Mouse (Mus musculus): Measurements from ENCODE around the gene Hao2.

Gene Hao2

DNA sequence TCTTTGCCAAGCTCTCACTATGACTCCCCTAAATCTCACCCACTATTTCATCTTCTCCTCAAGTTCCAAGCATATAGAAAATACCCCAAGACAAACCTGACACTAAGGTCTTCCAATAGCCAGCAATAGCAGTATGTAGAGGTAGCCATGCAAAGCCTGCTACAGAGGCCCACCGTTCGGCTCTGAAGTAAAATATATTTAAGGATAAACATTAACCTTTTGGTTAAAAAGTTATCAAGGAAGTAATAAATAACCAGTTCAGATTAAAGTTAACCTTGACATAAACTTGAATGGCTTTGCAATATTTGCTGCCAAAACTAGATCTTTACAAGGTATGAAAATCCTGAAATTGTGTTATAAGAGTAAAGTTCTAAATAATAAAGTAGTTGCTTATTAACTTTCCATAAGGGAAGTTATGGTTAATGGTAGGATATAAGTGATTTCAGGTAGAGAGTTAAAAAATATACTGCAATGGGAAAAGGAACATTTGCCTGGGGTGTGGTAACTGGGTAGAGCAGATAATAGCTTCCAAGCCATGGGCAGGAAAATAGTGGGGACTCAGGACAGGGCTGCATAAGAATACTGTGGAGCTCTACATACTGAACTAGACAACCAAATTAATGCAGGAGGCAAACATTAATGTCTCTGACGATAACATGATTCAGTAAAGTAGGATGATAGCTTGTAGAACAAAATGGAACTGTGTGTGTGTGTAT is at the start of gene Hao2:
Gene Hao2, minus strand, starts transcription at position 183 of the 716 bp plus-strand sequence.
- no peaks in the 10 kb centered on the region for H3K27me3 ChIP-seq (ENCODE audit: insufficient read depth, low read length)
- no peaks in the 10 kb centered on the region for H3K4me1 ChIP-seq (replicated peaks; ENCODE audit: low read depth, low read length)
- H3K36me3 ChIP-seq (ENCODE audit: insufficient read depth, low read length), result no peaks in the 10 kb centered on the region
- TF ChIP-seq CTCF (conservative IDR thresholded peaks at IDR 0.05; ENCODE audit: low read length), result no peak
- TF ChIP-seq POU5F1 (IDR thresholded peaks at IDR 0.05; ENCODE audit: borderline replicate concordance, low read length), result no peak
- no peak for TF ChIP-seq NANOG (IDR thresholded peaks at IDR 0.05; ENCODE audit: borderline replicate concordance, low read length)
- no peak within 1 kb of the TSS for H3K4me3 ChIP-seq (replicated peaks; ENCODE audit: low read length)
- no peaks in the 10 kb centered on the region for H3K9me3 ChIP-seq (ENCODE audit: low read length)

GRCm38 (mm10) chr3:98941601-98942000 is 48.6 kb upstream of the Hao2 start:
- H3K27me3 ChIP-seq (ENCODE audit: insufficient read depth, low read length), result 0 out of 2 replicates have a peak, but pooled peaks cover 2% of the 10 kb centered on the region
- H3K9me3 ChIP-seq (ENCODE audit: low read length), result no peaks in the 10 kb centered on the region

GRCm38 (mm10) chr3:98941066-98941551 is 48.1 kb upstream of the Hao2 start:
- H3K4me3 ChIP-seq (replicated peaks; ENCODE audit: low read length), result no peak overlapping the region
- TF ChIP-seq POU5F1 (IDR thresholded peaks at IDR 0.05; ENCODE audit: borderline replicate concordance, low read length) (no peak), CTCF (conservative IDR thresholded peaks at IDR 0.05; ENCODE audit: low read length) (no peak), NANOG (IDR thresholded peaks at IDR 0.05; ENCODE audit: borderline replicate concordance, low read length) (no peak)
- 0 out of 2 replicates have a peak, but pooled peaks cover 2% of the 10 kb centered on the region for H3K27me3 ChIP-seq (ENCODE audit: insufficient read depth, low read length)
- no peaks in the 10 kb centered on the region for H3K36me3 ChIP-seq (ENCODE audit: insufficient read depth, low read length)
- H3K9me3 ChIP-seq (ENCODE audit: low read length), result no peaks in the 10 kb centered on the region
- no peaks in the 10 kb centered on the region for H3K4me1 ChIP-seq (replicated peaks; ENCODE audit: low read depth, low read length)

More at GRCm38 (mm10) chr3:98941601-98942000, 48.6 kb upstream of the Hao2 start:
- H3K4me1 ChIP-seq (replicated peaks; ENCODE audit: low read depth, low read length), result no peaks in the 10 kb centered on the region
- TF ChIP-seq NANOG (IDR thresholded peaks at IDR 0.05; ENCODE audit: borderline replicate concordance, low read length) (no peak), POU5F1 (IDR thresholded peaks at IDR 0.05; ENCODE audit: borderline replicate concordance, low read length) (no peak)
- H3K36me3 ChIP-seq (ENCODE audit: insufficient read depth, low read length), result no peaks in the 10 kb centered on the region
- no peak overlapping the region for H3K4me3 ChIP-seq (replicated peaks; ENCODE audit: low read length)

GRCm38 (mm10) chr3:98940225-98940624 is 47.2 kb upstream of the Hao2 start:
- Histone ChIP-seq H3K27me3 (ENCODE audit: insufficient read depth, low read length) (0 out of 2 replicates have a peak, but pooled peaks cover 2% of the 10 kb centered on the region), H3K4me3 (replicated peaks; ENCODE audit: low read length) (no peak overlapping the region), H3K4me1 (replicated peaks; ENCODE audit: low read depth, low read length) (no peaks in the 10 kb centered on the region), H3K36me3 (ENCODE audit: insufficient read depth, low read length) (no peaks in the 10 kb centered on the region), H3K9me3 (ENCODE audit: low read length) (no peaks in the 10 kb centered on the region)
- TF ChIP-seq POU5F1 (IDR thresholded peaks at IDR 0.05; ENCODE audit: borderline replicate concordance, low read length) (no peak), NANOG (IDR thresholded peaks at IDR 0.05; ENCODE audit: borderline replicate concordance, low read length) (no peak), CTCF (conservative IDR thresholded peaks at IDR 0.05; ENCODE audit: low read length) (no peak)

DNA sequence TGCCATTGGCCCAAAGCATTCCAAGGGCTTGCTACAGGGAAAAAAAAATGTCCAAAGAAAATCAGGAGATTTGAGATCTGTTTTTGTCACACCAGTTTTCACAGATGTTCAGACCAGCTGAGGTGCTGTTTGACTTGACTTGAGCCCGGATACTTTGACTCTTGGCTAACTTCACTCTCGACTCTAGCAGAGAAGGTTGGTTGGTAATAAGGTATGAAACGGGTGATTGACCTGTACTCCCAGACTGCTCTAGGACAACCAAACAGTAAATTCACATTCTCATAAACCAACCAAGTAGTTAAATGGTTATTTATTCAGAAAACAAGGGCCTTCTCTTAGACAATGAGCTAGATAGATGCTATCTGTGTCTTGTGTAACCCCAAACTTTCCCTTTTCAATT is 43.4 kb upstream of the Hao2 start:
- TF ChIP-seq POU5F1 (IDR thresholded peaks at IDR 0.05; ENCODE audit: borderline replicate concordance, low read length) (no peak), NANOG (IDR thresholded peaks at IDR 0.05; ENCODE audit: borderline replicate concordance, low read length) (no peak), CTCF (conservative IDR thresholded peaks at IDR 0.05; ENCODE audit: low read length) (no peak)
- Histone ChIP-seq H3K4me3 (replicated peaks; ENCODE audit: low read length) (no peak overlapping the region), H3K9me3 (ENCODE audit: low read length) (no peaks in the 10 kb centered on the region), H3K27me3 (ENCODE audit: insufficient read depth, low read length) (0 out of 2 replicates have a peak, but pooled peaks cover 2% of the 10 kb centered on the region), H3K36me3 (ENCODE audit: insufficient read depth, low read length) (no peaks in the 10 kb centered on the region), H3K4me1 (replicated peaks; ENCODE audit: low read depth, low read length) (no peaks in the 10 kb centered on the region)

DNA sequence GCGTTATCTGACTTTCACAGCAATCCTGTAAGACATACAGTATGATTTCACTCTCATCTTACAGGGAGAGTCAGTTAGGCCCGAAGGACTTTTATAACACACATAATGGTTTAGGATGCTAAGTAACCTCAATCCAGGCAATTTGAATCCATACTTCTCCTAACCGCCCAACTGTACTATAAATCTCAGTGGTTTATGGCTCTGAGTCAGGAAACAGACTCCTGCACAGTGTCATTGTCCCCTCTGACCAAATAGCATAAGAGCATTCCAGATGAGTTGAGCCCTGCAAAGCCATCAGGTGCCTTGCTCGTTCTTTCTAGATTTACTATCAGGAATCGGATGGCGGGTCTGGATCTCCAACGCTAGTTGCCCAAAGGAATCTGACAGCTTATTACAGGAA is 41.6 kb upstream of the Hao2 start:
- TF ChIP-seq NANOG (IDR thresholded peaks at IDR 0.05; ENCODE audit: borderline replicate concordance, low read length) (no peak), CTCF (conservative IDR thresholded peaks at IDR 0.05; ENCODE audit: low read length) (no peak), POU5F1 (IDR thresholded peaks at IDR 0.05; ENCODE audit: borderline replicate concordance, low read length) (no peak)
- Histone ChIP-seq H3K9me3 (ENCODE audit: low read length) (no peaks in the 10 kb centered on the region), H3K27me3 (ENCODE audit: insufficient read depth, low read length) (no peaks in the 10 kb centered on the region), H3K36me3 (ENCODE audit: insufficient read depth, low read length) (no peaks in the 10 kb centered on the region), H3K4me3 (replicated peaks; ENCODE audit: low read length) (no peak overlapping the region), H3K4me1 (replicated peaks; ENCODE audit: low read depth, low read length) (no peaks in the 10 kb centered on the region)

DNA sequence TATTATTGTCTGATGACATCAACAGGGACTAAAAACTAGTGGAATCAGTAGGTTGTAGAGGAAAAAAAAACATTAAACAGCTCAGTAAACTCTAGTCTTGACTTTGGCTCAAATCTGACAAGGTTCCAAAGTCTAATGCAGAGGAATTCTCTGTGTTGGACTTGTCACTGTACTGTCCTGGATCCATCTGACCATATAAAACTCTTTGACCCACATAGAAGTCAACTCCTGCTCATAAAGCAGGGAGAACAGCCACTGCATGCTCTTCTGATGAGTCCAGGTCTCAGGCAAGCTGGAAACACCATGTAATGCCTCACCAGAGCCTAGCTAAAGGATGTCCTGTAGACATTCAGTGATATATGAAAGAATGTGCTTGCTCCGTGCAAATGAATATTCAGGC is 41.0 kb upstream of the Hao2 start:
- Histone ChIP-seq H3K36me3 (ENCODE audit: insufficient read depth, low read length) (no peaks in the 10 kb centered on the region), H3K4me1 (replicated peaks; ENCODE audit: low read depth, low read length) (no peaks in the 10 kb centered on the region), H3K9me3 (ENCODE audit: low read length) (no peaks in the 10 kb centered on the region), H3K27me3 (ENCODE audit: insufficient read depth, low read length) (no peaks in the 10 kb centered on the region), H3K4me3 (replicated peaks; ENCODE audit: low read length) (no peak overlapping the region)
- TF ChIP-seq POU5F1 (IDR thresholded peaks at IDR 0.05; ENCODE audit: borderline replicate concordance, low read length) (no peak), CTCF (conservative IDR thresholded peaks at IDR 0.05; ENCODE audit: low read length) (no peak), NANOG (IDR thresholded peaks at IDR 0.05; ENCODE audit: borderline replicate concordance, low read length) (no peak)

DNA sequence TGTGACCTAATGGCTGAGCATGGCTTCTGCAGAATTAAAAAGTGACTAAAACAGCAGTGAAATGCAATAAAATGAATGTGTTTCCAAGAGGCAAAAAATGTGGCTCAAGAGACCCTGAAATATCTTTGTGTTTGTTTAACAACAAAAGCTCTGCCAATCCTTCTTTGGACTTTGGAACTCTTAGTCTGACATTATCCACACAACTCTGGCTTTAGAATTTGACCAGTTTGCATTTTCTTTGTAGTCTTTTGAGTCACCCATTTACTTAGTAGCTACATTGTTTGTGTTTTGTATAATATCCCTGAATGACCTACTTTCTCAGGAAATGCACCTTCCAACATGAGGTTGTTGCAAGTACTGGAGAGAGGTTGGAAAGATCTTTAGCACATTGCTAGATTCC is 39.4 kb upstream of the Hao2 start:
- TF ChIP-seq NANOG (IDR thresholded peaks at IDR 0.05; ENCODE audit: borderline replicate concordance, low read length) (no peak), POU5F1 (IDR thresholded peaks at IDR 0.05; ENCODE audit: borderline replicate concordance, low read length) (no peak), CTCF (conservative IDR thresholded peaks at IDR 0.05; ENCODE audit: low read length) (no peak)
- no peaks in the 10 kb centered on the region for H3K27me3 ChIP-seq (ENCODE audit: insufficient read depth, low read length)
- H3K4me3 ChIP-seq (replicated peaks; ENCODE audit: low read length), result no peak overlapping the region
- H3K4me1 ChIP-seq (replicated peaks; ENCODE audit: low read depth, low read length), result no peaks in the 10 kb centered on the region
- H3K36me3 ChIP-seq (ENCODE audit: insufficient read depth, low read length), result no peaks in the 10 kb centered on the region
- no peaks in the 10 kb centered on the region for H3K9me3 ChIP-seq (ENCODE audit: low read length)
